Mouse (Mus musculus) limb, embryonic 15.5 days (tissue): ENCODE measurements around the gene Syce1l. TPM values are rescaled to one million over a fixed set of nuclear protein-coding genes. Genes with fewer than 3 reads are reported as not detected.

Source experiments
- ATAC-seq: fragments of 200-750 bp; cut with Nextera tagmentation; 2 replicates; pipeline ENCODE4 v1.8.0; 2017; ENCODE audit warnings: low read depth, moderate TSS enrichment; ENCODE audit not compliant: insufficient number of reproducible peaks, low FRiP score, low TSS enrichment
- H3K27ac ChIP-seq: fragments of 300-500 bp; sonication (generic); 2 replicates; pipeline ENCODE4 v1.5.1; 2015; ENCODE audit warnings: moderate library complexity, mild to moderate bottlenecking, inconsistent platforms
- H3K27me3 ChIP-seq: fragments of 300-500 bp; sonication (generic); 2 replicates; pipeline ENCODE4 v1.6.1; 2015; ENCODE audit warnings: inconsistent platforms
- H3K36me3 ChIP-seq: fragments of 300-500 bp; sonication (generic); 2 replicates; pipeline ENCODE4 v1.6.1; 2015; ENCODE audit warnings: inconsistent platforms
- H3K4me1 ChIP-seq: fragments of 300-500 bp; sonication (generic); 2 replicates; pipeline ENCODE4 v1.6.1; 2015; ENCODE audit warnings: inconsistent platforms
- H3K4me2 ChIP-seq: fragments of 300-500 bp; sonication (generic); 2 replicates; pipeline ENCODE4 v1.6.1; 2015; ENCODE audit warnings: mild to moderate bottlenecking, inconsistent platforms
- H3K4me3 ChIP-seq: fragments of 300-500 bp; sonication (generic); 2 replicates; pipeline ENCODE4 v1.5.1; 2015; ENCODE audit warnings: mild to moderate bottlenecking, inconsistent platforms
- H3K9ac ChIP-seq: fragments of 300-500 bp; sonication (generic); 2 replicates; pipeline ENCODE4 v1.6.1; 2015; ENCODE audit warnings: inconsistent platforms
- H3K9me3 ChIP-seq: fragments of 300-500 bp; sonication (generic); 2 replicates; pipeline ENCODE4 v1.6.1; 2016; ENCODE audit warnings: inconsistent platforms
- WGBS: fragments of 180-500 bp; shearing (Covaris S2); methylation state at CpG from one replicate; pipeline ENCODE4 v1.1.7; 2015; 5-methylcytosine and 5-hydroxymethylcytosine counted together
- polyA plus RNA-seq: library from polyadenylated mRNA; unstranded; fragments of >200 nt; fragmentation: Nextera tagmentation; extraction: Ambion mirVana; gene quantifications from 2 replicates; pipeline ENCODE4 v1.2.1, GENCODE M21; 2015

Syce1l gene
- polyA plus RNA-seq, result not detected in 2 replicates

GRCm38 (mm10) chr8:113642926-113643325, at the start of gene Syce1l:
Syce1l (plus strand) TSS chr8:113643213.
- Histone ChIP-seq H3K27ac (no peak within 1 kb of the TSS), H3K9me3 (no peaks in the 10 kb centered on the region), H3K36me3 (peaks cover 45% of the 10 kb centered on the region), H3K9ac (no peak within 1 kb of the TSS), H3K4me2 (no peak within 1 kb of the TSS), H3K4me1 (no peaks in the 10 kb centered on the region), H3K4me3 (no peak within 1 kb of the TSS), H3K27me3 (no peaks in the 10 kb centered on the region)
- ATAC-seq, result no peak
- 92% methylated on average over 16 of the region's 16 CpGs for WGBS

GRCm38 (mm10) chr8:113598401-113598800, 44.6 kb upstream of the Syce1l start:
- Histone ChIP-seq H3K36me3 (no peaks in the 10 kb centered on the region), H3K27ac (no peak overlapping the region), H3K27me3 (no peaks in the 10 kb centered on the region), H3K4me2 (no peak overlapping the region), H3K9me3 (no peaks in the 10 kb centered on the region), H3K4me3 (no peak overlapping the region), H3K9ac (no peak overlapping the region), H3K4me1 (no peaks in the 10 kb centered on the region)
- no peak for ATAC-seq
- 64% methylated on average over 3 of the region's 3 CpGs for WGBS

GRCm38 (mm10) chr8:113632634-113633033, 10.4 kb upstream of the Syce1l start:
- Histone ChIP-seq H3K9me3 (no peaks in the 10 kb centered on the region), H3K27me3 (no peaks in the 10 kb centered on the region), H3K4me2 (no peak overlapping the region), H3K27ac (no peak overlapping the region), H3K36me3 (no peaks in the 10 kb centered on the region), H3K4me3 (no peak overlapping the region), H3K9ac (no peak overlapping the region), H3K4me1 (peaks cover 16% of the 10 kb centered on the region)
- ATAC-seq, result no peak
- WGBS, result 10% methylated on average over 3 of the region's 3 CpGs

- Histone ChIP-seq H3K27me3 (no peaks in the 10 kb centered on the region), H3K9ac (no peak overlapping the region), H3K27ac (no peak overlapping the region), H3K4me1 (peaks cover 16% of the 10 kb centered on the region), H3K4me3 (peak overlapping the region; percentile 84), H3K36me3 (peaks cover 14% of the 10 kb centered on the region), H3K9me3 (no peaks in the 10 kb centered on the region), H3K4me2 (peak overlapping the region; percentile 94)
- no peak for ATAC-seq
- WGBS, result 25% methylated on average over 12 of the region's 12 CpGs
Measured at GRCm38 (mm10) chr8:113634161-113634560, 8.9 kb upstream of the Syce1l start.

GRCm38 (mm10) chr8:113634670-113635591, 8.1 kb upstream of the Syce1l start, which contains the start of gene Mon1b:
Mon1b (plus strand) TSS chr8:113635587.
- Histone ChIP-seq H3K9ac (peak within 1 kb of the TSS; percentile 66), H3K9me3 (no peaks in the 10 kb centered on the region), H3K27ac (peak within 1 kb of the TSS; percentile 96), H3K27me3 (no peaks in the 10 kb centered on the region), H3K4me2 (peak within 1 kb of the TSS; percentile 94), H3K4me1 (peaks cover 16% of the 10 kb centered on the region), H3K4me3 (peak within 1 kb of the TSS; percentile 84), H3K36me3 (peaks cover 22% of the 10 kb centered on the region)
- ATAC-seq, result peak; percentile 98
- WGBS, result under 1% methylated on average over 42 of the region's 42 CpGs

GRCm38 (mm10) chr8:113635592-113636279, 7.3 kb upstream of the Syce1l start:
- H3K9me3 ChIP-seq, result no peaks in the 10 kb centered on the region
- peak overlapping the region; percentile 66 for H3K9ac ChIP-seq
- H3K4me1 ChIP-seq, result peaks cover 16% of the 10 kb centered on the region
- ATAC-seq, result peak; percentile 77
- WGBS, result under 1% methylated on average over 44 of the region's 44 CpGs
- peak overlapping the region; percentile 84 for H3K4me3 ChIP-seq
- peak overlapping the region; percentile 96 for H3K27ac ChIP-seq
- H3K27me3 ChIP-seq, result no peaks in the 10 kb centered on the region
- peaks cover 27% of the 10 kb centered on the region for H3K36me3 ChIP-seq
- H3K4me2 ChIP-seq, result peak overlapping the region; percentile 94

GRCm38 (mm10) chr8:113636280-113636628, 6.8 kb upstream of the Syce1l start:
- WGBS, result 44% methylated on average over 5 of the region's 5 CpGs
- Histone ChIP-seq H3K36me3 (peaks cover 31% of the 10 kb centered on the region), H3K9me3 (no peaks in the 10 kb centered on the region), H3K27ac (no peak overlapping the region), H3K9ac (peak overlapping the region; percentile 66), H3K27me3 (no peaks in the 10 kb centered on the region), H3K4me2 (peak overlapping the region; percentile 94), H3K4me3 (peak overlapping the region; percentile 84), H3K4me1 (peaks cover 16% of the 10 kb centered on the region)
- ATAC-seq, result no peak

GRCm38 (mm10) chr8:113640357-113640756, 2.7 kb upstream of the Syce1l start:
- no peak overlapping the region for H3K9ac ChIP-seq
- peaks cover 10% of the 10 kb centered on the region for H3K4me1 ChIP-seq
- no peak overlapping the region for H3K4me3 ChIP-seq
- H3K27me3 ChIP-seq, result no peaks in the 10 kb centered on the region
- 82% methylated on average over 8 of the region's 8 CpGs for WGBS
- no peak overlapping the region for H3K27ac ChIP-seq
- no peak for ATAC-seq
- H3K36me3 ChIP-seq, result peaks cover 47% of the 10 kb centered on the region
- H3K9me3 ChIP-seq, result no peaks in the 10 kb centered on the region
- H3K4me2 ChIP-seq, result no peak overlapping the region

- H3K27me3 ChIP-seq, result no peaks in the 10 kb centered on the region
- H3K36me3 ChIP-seq, result peaks cover 38% of the 10 kb centered on the region
- H3K4me1 ChIP-seq, result no peaks in the 10 kb centered on the region
- no peak overlapping the region for H3K4me3 ChIP-seq
- WGBS, result 79% methylated on average over 8 of the region's 8 CpGs
- H3K4me2 ChIP-seq, result no peak overlapping the region
- no peaks in the 10 kb centered on the region for H3K9me3 ChIP-seq
- ATAC-seq, result no peak
- H3K27ac ChIP-seq, result no peak overlapping the region
- no peak overlapping the region for H3K9ac ChIP-seq
Measured at GRCm38 (mm10) chr8:113643479-113644210, 632 bp downstream of the Syce1l start.

GRCm38 (mm10) chr8:113645220-113645619, 2.2 kb downstream of the Syce1l start:
- no peaks in the 10 kb centered on the region for H3K9me3 ChIP-seq
- no peak overlapping the region for H3K4me3 ChIP-seq
- no peak overlapping the region for H3K27ac ChIP-seq
- peaks cover 25% of the 10 kb centered on the region for H3K36me3 ChIP-seq
- no peak overlapping the region for H3K9ac ChIP-seq
- no peak overlapping the region for H3K4me2 ChIP-seq
- no peaks in the 10 kb centered on the region for H3K27me3 ChIP-seq
- ATAC-seq, result no peak
- 54% methylated on average over 5 of the region's 5 CpGs for WGBS
- no peaks in the 10 kb centered on the region for H3K4me1 ChIP-seq

- WGBS, result 84% methylated on average over 12 of the region's 12 CpGs
- H3K9ac ChIP-seq, result no peak overlapping the region
Measured at GRCm38 (mm10) chr8:113652450-113652849, 9.4 kb downstream of the Syce1l start.

More at GRCm38 (mm10) chr8:113652450-113652849, 9.4 kb downstream of the Syce1l start:
- no peaks in the 10 kb centered on the region for H3K4me1 ChIP-seq
- no peak overlapping the region for H3K4me2 ChIP-seq
- no peak for ATAC-seq
- H3K9me3 ChIP-seq, result no peaks in the 10 kb centered on the region
- H3K36me3 ChIP-seq, result no peaks in the 10 kb centered on the region
- H3K27me3 ChIP-seq, result peaks cover 17% of the 10 kb centered on the region
- H3K27ac ChIP-seq, result no peak overlapping the region
- H3K4me3 ChIP-seq, result no peak overlapping the region
